Mouse (Mus musculus): Measurements from ENCODE around the gene Ucp2. TPM values are rescaled to one million over a fixed set of nuclear protein-coding genes. Genes with fewer than 3 reads are reported as not detected.
A peak's percentile ranks its signal among the peaks of the same experiment; 100 is the strongest.

Gene Ucp2
- total RNA-seq, 2 experiments from 2014 or later = 331 to 414 TPM

- intact Hi-C loops (cut with DNase I) = no loop called here
- DNase-seq = peak in 1 of 2 experiments; percentile 62
Observed at GRCm38 (mm10) chr7:100501027-100501843, 8.1 kb downstream of the Ucp2 start.

GRCm38 (mm10) chr7:100501844-100502373, 8.8 kb downstream of the Ucp2 start:
- intact Hi-C loops (cut with DNase I) = no loop called here
- DNase-seq = no peak

- intact Hi-C loops (cut with DNase I) = no loop called here
- no peak for DNase-seq
Observed at GRCm38 (mm10) chr7:100502374-100502922, 9.3 kb downstream of the Ucp2 start.

GRCm38 (mm10) chr7:100503076-100503475, 9.9 kb downstream of the Ucp2 start:
- intact Hi-C loops (cut with DNase I) = no loop called here
- DNase-seq = no peak

- intact Hi-C loops (cut with DNase I) = no loop called here
- no peak for DNase-seq
Observed at GRCm38 (mm10) chr7:100504740-100505487, 11.8 kb downstream of the Ucp2 start.

GRCm38 (mm10) chr7:100506494-100506893, 13.4 kb downstream of the Ucp2 start:
- no peak for DNase-seq
- intact Hi-C loops (cut with DNase I) = no loop called here

- intact Hi-C loops (cut with DNase I) = no loop called here
- DNase-seq = no peak
Observed at GRCm38 (mm10) chr7:100508670-100509069, 15.5 kb downstream of the Ucp2 start.

GRCm38 (mm10) chr7:100511602-100512001, 18.5 kb downstream of the Ucp2 start:
- intact Hi-C loops (cut with DNase I) = no loop called here
- DNase-seq = no peak

GRCm38 (mm10) chr7:100514573-100514972, 21.4 kb downstream of the Ucp2 start, which contains the start of gene Dnajb13:
Dnajb13 (minus strand) TSS chr7:100514960.
- DNase-seq = no peak
- intact Hi-C loops (cut with DNase I) = no loop called here

- intact Hi-C loops (cut with DNase I) = loop anchor here (1.0 to 10.0 kb wide), 5 partner anchors 143 to 347 kb away; no protein-coding TSS in a partner anchor
Observed at GRCm38 (mm10) chr7:100520204-100520603, 27.1 kb downstream of the Ucp2 start.

GRCm38 (mm10) chr7:100520663-100521285, 27.6 kb downstream of the Ucp2 start:
- peak; percentile 88 to 90 for DNase-seq
- intact Hi-C loops (cut with DNase I) = loop anchor here (1.0 to 10.0 kb wide), 5 partner anchors 143 to 347 kb away; no protein-coding TSS in a partner anchor

More at GRCm38 (mm10) chr7:100520204-100520603, 27.1 kb downstream of the Ucp2 start:
- no peak for DNase-seq

GRCm38 (mm10) chr7:100522222-100522621, 29.1 kb downstream of the Ucp2 start:
- no peak for DNase-seq

GRCm38 (mm10) chr7:100524669-100525068, 31.5 kb downstream of the Ucp2 start:
- intact Hi-C loops (cut with DNase I) = loop anchor here (5.0 to 10.0 kb wide), 4 partner anchors 158 to 343 kb away; no protein-coding TSS in a partner anchor
- DNase-seq = no peak

More at GRCm38 (mm10) chr7:100522222-100522621, 29.1 kb downstream of the Ucp2 start:
- intact Hi-C loops (cut with DNase I) = loop anchor here (2.0 to 10.0 kb wide), 5 partner anchors 115 to 345 kb away; no protein-coding TSS in a partner anchor

- DNase-seq = no peak
- intact Hi-C loops (cut with DNase I) = no loop called here
Observed at GRCm38 (mm10) chr7:100530766-100531165, 37.6 kb downstream of the Ucp2 start.

- intact Hi-C loops (cut with DNase I) = no loop called here
Observed at GRCm38 (mm10) chr7:100533503-100533902, 40.4 kb downstream of the Ucp2 start.

GRCm38 (mm10) chr7:100534216-100534615, 41.1 kb downstream of the Ucp2 start:
- DNase-seq = no peak
- intact Hi-C loops (cut with DNase I) = no loop called here

More at GRCm38 (mm10) chr7:100533503-100533902, 40.4 kb downstream of the Ucp2 start:
- DNase-seq = no peak

GRCm38 (mm10) chr7:100535831-100536230, 42.7 kb downstream of the Ucp2 start:
- intact Hi-C loops (cut with DNase I) = loop anchor here (5.0 kb wide), 1 partner anchor 46 kb away; no protein-coding TSS in a partner anchor
- DNase-seq = no peak

GRCm38 (mm10) chr7:100536804-100537518, 43.8 kb downstream of the Ucp2 start, which contains the start of gene Coa4:
Coa4 (plus strand) TSS chr7:100537071.
- intact Hi-C loops (cut with DNase I) = loop anchor here (5.0 kb wide), 1 partner anchor 45 kb away; no protein-coding TSS in a partner anchor
- peak; percentile 80 to 82 for DNase-seq

GRCm38 (mm10) chr7:100537519-100537902, 44.4 kb downstream of the Ucp2 start:
- intact Hi-C loops (cut with DNase I) = loop anchor here (5.0 kb wide), 1 partner anchor 45 kb away; no protein-coding TSS in a partner anchor
- no peak for DNase-seq
